Mouse (Mus musculus) adrenal gland, postnatal 25 days (tissue): ENCODE data around the gene Fgfr2. TPM values are rescaled to one million over a fixed set of nuclear protein-coding genes. Genes with fewer than 3 reads are reported as not detected.
"Not testable (repeated sequence)": the region's sequence is repeated elsewhere in the genome, so short reads cannot be mapped to it uniquely, and the experiment has no call there.

Experiments
- DNase-seq: peaks from one replicate; pipeline ENCODE4 v3.0.0; 2021; ENCODE audit warnings: mixed read lengths
- microRNA-seq, 2 experiments: library from miRNA; unstranded; fragments of <30 nt; microRNA quantifications; one replicate each; pipeline ENCODE4 v1.2.0; 2021
- total RNA-seq: library from RNA; stranded (reverse); gene quantifications from 2 replicates; pipeline ENCODE4 v1.2.3, GENCODE M21; 2021

Fgfr2 gene
- total RNA-seq, 1 experiment from 2014 or later = 186 TPM

GRCm38 (mm10) chr7:130158845-130159244 is 2964.3 kb downstream of the Fgfr2 start:
- no peak for DNase-seq

GRCm38 (mm10) chr7:130153363-130153969 is 2969.7 kb downstream of the Fgfr2 start:
- no peak for DNase-seq

- no peak for DNase-seq
Observed at GRCm38 (mm10) chr7:130148906-130149305, 2974.2 kb downstream of the Fgfr2 start.

- DNase-seq = no peak
Observed at GRCm38 (mm10) chr7:130147230-130147629, 2975.9 kb downstream of the Fgfr2 start.

GRCm38 (mm10) chr7:130145211-130145610 is 2977.9 kb downstream of the Fgfr2 start:
- DNase-seq = no peak

- no peak for DNase-seq
Observed at GRCm38 (mm10) chr7:130143371-130143770, 2979.8 kb downstream of the Fgfr2 start.

GRCm38 (mm10) chr7:130141088-130141873 is 2981.9 kb downstream of the Fgfr2 start:
- DNase-seq = no peak

- DNase-seq = no peak
Observed at GRCm38 (mm10) chr7:130134924-130135365, 2988.2 kb downstream of the Fgfr2 start.

- DNase-seq = not testable (repeated sequence)
Observed at GRCm38 (mm10) chr7:130134428-130134827, 2988.7 kb downstream of the Fgfr2 start.

GRCm38 (mm10) chr7:130130226-130130625 is 2992.9 kb downstream of the Fgfr2 start:
- no peak for DNase-seq

- DNase-seq = no peak
Observed at GRCm38 (mm10) chr7:130129359-130129960, 2993.7 kb downstream of the Fgfr2 start.

GRCm38 (mm10) chr7:130121507-130121906 is 3001.6 kb downstream of the Fgfr2 start:
- no peak for DNase-seq

GRCm38 (mm10) chr7:130119466-130119865 is 3003.7 kb downstream of the Fgfr2 start:
- DNase-seq = no peak

- no peak for DNase-seq
Observed at GRCm38 (mm10) chr7:130118726-130119125, 3004.4 kb downstream of the Fgfr2 start.

- no peak for DNase-seq
Observed at GRCm38 (mm10) chr7:130117466-130118123, 3005.6 kb downstream of the Fgfr2 start.

- peak; percentile 74 for DNase-seq
Observed at GRCm38 (mm10) chr7:130114436-130114835, 3008.7 kb downstream of the Fgfr2 start.

Small RNAs within 50 kb of the gene (microRNA-seq; reads per million reads assigned to microRNA genes)
- gene Mir7061 = 0.36 to 1.0 reads per million in 2 experiments

Other genes with a start within 250 kb of the Fgfr2 start
- 33.3 and 38.6 TPM in 2 replicates for gene Zranb1, start 192.2 kb downstream of the Fgfr2 start, total RNA-seq
- 69.9 and 80.6 TPM in 2 replicates for gene Ctbp2, start 1.0 kb upstream of the Fgfr2 start, total RNA-seq